Mouse (Mus musculus): ENCODE measurements around the gene Inf2. TPM values are rescaled to one million over a fixed set of nuclear protein-coding genes. Genes with fewer than 3 reads are reported as not detected.

The Inf2 gene
- 4.8 and 7.0 TPM in 2 replicates for total RNA-seq (2017)

DNA sequence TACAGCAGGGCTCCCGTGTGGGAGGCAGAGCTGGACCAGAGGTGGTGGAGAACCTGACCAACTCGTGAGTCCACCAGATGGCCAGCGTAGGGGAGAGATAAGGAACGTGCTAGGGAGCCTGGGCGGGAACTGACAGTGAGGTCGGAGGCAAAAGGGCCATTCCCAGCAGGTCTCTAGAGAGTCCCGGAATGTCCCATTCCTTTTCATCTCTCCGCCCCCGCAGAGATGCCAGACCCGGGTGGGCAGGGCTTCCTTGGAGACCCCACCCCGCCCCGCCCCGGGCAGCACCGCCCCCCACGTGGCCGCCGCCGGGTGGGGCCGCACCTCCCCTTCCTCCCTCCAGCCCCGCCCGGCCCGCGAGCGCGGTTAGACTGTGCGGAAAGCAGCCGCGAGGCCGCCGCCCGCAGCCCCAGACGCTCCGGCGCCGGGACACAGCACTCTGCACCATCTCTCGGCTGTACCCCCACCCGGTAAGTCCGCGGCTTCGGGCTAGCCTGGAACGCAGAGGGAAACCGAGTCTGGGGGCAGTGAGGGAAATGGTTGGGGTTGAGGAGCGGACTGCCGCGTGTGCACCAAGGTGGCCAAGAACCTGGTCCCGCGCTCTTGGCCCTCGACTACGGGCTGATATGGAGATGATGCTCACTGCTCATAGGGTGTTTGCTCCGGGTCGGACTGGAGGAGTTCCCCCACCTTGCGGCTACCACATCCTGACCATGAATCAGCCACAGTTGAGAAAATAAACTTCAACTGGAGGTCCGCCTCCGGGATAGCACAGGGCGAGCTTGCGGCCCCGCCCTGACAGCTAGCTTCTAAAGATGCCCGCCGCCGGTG lies at the start of gene Inf2:
Gene Inf2, plus strand, starts transcription at position 359 of the 831 bp plus-strand sequence.
- ATAC-seq (replicated peaks; ENCODE audit: low read depth, poor library complexity, severe bottlenecking): peak; percentile 55

DNA sequence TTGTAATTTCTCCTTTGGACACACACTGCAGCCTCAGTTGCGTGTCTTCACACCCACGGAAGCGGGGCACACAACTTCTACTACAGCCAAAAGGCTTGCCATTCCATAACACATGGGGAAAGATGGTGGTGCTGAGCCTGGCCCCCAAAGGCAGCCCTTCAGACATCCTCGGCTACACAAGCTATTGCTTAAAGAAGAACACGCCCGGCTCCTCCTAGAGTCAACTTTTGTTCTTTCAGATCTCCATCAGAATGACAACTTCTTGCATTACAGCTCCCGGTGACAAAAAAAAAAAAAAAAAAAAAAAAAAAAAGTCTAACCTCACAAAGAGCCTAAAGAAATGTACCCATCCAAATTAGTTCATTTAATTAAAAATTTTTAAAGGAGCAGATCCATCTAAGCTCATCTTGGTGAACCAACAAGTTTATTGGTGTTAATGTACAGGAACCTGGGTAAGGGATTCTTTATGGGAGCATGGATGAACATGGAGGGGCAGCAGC lies 49.1 kb upstream of the Inf2 start:
- ATAC-seq (replicated peaks; ENCODE audit: low read depth, poor library complexity, severe bottlenecking): no peak

DNA sequence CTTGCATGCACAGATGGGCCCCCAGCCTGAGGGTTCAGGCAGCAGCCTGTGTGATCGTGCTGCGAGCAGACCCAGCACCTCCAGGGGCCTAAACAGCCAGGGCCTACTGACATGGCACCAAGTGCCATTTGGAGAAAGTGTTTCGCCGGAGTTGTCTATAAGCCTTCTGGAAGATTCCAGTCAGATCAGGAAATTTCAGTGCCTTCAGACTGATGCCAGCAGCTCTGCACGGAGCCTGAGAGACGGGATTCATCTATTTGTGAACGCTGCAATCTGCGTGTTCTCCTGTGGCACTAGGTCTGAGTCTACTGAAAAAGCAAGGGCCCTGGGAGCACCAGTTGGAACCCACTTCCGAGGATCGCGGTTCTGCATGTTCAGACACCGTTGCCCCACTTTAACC lies 48.3 kb upstream of the Inf2 start:
- ATAC-seq (replicated peaks; ENCODE audit: low read depth, poor library complexity, severe bottlenecking): no peak

DNA sequence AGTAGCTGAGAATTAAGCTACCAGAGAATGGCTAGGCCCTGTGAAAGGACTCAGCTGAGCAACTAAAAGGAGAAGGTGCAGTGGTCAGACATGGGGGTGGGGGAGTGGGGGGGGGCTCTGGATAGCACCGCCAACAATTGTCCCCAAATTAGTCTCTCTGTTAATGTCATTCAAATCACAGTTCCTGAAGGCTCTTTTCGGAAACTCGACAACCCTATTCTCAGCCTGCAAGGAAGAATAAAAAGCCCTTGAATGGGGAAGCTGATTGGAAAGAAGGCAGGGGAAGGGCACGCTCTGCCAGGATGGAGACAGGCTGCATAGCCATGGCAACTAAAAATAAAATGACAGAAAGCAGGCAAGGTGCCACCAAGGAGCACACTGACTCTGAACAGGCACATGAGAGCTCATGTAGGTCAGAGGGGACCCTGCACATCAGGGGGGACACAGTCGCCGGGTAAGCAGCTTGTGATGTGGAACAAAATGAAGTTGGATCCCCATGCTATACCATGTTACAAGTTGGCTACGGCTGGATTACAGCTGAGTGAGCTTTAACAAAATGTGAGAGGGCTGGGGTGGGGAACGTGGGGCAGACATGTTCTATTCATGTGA lies 47.0 kb upstream of the Inf2 start:
- no peak for ATAC-seq (replicated peaks; ENCODE audit: low read depth, poor library complexity, severe bottlenecking)

DNA sequence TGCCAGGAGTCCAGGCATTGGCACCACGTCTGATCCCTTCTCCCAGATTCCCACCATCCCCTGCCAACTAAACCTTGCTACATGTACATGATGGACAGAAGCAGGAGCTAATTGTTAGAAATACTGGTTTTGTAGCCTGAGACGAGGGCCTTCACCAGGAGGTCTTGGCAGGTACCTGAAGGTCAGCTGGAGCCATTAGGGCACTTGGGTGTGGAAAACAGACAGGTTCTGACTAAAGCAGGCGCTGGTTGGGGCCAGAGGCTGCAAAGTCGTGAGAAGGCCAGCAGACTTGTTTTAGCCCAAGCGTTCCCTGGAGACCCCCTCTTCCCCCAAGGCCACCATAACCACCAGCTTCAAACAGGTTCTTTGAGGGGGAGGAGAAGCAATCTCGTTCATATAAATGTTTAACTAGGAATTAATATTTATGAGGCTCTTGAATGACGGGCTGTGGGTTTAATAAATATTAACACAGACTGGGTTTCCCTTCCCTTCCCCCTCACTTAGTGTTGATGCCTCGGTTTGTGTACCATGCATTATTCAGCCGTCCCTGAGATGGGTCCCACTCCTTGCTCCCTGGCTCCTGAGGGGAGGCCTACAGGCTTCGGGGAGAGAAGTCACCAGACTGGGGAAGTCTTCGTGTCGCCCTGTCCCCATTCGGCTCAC lies 46.2 kb upstream of the Inf2 start:
- no peak for ATAC-seq (replicated peaks; ENCODE audit: low read depth, poor library complexity, severe bottlenecking)

DNA sequence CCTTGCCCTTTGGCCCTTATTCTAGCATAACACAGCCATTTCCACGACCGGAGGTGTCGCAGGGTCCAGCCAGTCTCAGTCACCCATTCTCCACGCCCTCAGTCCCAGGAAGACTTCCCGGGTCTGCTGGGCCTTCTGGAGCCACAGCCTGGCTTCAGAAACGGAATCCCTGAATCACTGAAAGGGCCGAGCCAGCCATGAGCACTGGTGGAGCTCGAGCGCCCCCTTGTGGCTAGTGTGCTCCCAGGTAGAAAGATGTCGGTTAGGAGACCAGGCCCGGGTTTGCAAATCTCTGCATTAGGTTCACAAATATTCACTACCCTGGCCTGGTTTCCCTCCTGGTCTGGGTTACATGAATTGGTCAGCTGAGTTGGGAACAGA lies 45.7 kb upstream of the Inf2 start:
- peak; percentile 93 for ATAC-seq (replicated peaks; ENCODE audit: low read depth, poor library complexity, severe bottlenecking)

DNA sequence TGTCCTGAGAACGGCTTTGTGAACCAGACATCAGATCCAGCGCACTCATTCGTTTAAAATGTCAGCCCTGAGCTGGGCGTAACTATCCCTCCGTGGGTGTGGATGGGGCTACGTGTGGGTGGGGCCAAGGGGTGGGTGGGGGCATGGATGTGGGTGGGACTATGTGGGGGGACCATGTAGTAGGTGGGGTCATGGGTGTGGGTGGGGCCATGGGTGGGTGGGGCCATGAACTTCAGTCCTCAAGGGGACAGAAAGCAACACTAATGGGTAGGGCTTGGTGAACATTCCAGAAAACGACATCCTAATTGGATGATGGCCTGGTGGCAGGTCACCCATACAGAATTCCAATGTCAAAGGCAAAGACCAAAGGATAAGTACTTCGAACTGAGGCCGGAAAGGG lies 44.6 kb upstream of the Inf2 start:
- no peak for ATAC-seq (replicated peaks; ENCODE audit: low read depth, poor library complexity, severe bottlenecking)

DNA sequence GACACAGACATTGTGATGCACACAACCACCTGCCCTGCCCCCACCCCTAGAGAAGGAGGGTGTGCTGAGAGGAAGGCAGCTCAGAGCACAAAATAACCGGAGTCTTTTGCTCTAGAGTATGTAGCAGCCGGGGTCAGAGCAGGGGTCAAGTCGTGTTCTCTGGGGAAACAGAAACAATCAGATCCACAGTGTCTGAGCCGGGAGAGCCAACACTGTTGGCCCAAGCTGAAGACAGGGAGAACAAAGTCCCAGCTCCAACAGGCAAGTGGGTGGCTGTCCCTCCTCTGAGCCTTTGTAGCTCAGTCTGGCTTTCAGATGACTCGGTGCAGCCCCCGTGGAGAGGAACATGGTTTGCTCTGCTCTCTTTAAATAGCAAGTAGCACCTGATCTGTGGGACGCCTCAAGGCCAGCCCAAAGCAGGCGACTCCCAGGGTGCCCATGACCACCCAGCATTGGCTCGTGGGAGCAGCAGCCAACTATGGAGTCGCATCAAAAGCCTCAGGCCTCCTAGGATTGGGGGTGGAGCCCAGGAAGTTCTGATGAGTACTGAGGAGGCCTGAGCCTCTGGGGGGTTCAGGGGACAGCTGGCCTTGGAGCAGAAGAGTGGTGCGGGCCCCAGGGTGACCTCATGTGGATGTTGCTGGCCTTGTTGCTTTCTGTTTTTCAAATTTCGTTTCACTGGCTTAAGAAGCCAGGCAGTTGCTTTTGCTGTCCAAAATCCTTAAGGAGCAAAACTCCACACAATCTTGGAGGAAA lies 43.5 kb upstream of the Inf2 start:
- ATAC-seq (replicated peaks; ENCODE audit: low read depth, poor library complexity, severe bottlenecking): no peak

DNA sequence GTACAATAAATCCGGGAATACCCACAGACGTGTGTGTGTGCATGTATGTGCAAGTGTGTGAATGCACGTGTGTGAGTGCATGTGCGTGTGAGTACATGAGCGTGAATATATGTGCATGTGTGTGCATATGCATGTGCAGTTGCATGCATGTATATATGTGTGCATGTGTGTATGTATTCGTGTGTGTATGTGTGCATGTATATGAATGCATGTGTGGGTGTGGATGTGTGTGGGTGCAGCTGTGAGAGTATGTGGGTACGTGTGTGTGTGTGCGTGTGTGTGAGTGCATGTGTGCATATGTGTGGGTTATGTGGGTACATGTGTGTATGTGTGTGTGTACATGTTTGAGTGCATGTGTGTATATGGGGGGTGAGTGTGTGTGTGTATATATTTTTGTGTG lies 42.5 kb upstream of the Inf2 start:
- ATAC-seq (replicated peaks; ENCODE audit: low read depth, poor library complexity, severe bottlenecking): no peak

DNA sequence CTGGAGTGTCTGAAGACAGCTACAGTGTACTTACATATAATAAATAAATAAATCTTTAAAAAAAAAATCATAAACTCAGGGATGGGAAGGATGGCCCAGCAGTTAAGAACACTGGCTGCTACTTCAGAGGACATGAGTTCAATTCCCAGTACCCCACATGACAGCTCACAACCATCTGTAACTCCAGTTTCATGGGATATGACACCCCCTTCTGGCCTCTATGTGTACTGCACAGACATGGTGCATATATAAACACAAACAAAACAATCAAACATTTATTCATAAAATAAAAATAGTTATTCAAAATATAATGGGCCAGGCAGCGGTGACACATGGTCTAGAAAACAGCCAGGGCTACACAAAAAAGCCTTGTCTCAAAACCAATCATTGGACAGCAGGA lies 39.3 kb upstream of the Inf2 start:
- no peak for ATAC-seq (replicated peaks; ENCODE audit: low read depth, poor library complexity, severe bottlenecking)

DNA sequence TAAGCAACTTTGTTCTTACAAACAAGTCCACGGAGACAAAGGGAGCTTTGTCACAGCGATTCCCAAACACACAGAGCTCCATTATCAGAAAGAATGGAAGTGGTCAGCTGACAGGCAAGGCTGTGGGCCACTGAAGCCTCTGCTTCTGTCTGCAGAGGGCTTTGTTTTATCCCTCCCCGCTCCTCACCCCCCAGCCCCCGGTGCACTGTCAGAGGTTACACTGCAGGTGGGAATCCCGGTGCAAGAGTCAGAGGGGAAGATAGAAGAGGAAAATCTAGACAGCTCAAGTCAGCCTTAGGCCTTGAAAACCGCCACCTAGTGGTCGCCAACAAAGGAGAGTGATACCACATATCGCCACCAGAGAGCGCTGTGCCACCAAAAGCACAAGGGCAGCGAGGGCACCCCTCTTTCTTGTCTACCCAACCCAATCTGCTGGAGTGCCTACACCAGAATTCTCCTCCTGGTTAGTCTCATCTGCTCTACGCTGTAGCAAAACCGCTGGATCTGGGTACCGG lies 36.7 kb upstream of the Inf2 start:
- peak; percentile 97 for ATAC-seq (replicated peaks; ENCODE audit: low read depth, poor library complexity, severe bottlenecking)

DNA sequence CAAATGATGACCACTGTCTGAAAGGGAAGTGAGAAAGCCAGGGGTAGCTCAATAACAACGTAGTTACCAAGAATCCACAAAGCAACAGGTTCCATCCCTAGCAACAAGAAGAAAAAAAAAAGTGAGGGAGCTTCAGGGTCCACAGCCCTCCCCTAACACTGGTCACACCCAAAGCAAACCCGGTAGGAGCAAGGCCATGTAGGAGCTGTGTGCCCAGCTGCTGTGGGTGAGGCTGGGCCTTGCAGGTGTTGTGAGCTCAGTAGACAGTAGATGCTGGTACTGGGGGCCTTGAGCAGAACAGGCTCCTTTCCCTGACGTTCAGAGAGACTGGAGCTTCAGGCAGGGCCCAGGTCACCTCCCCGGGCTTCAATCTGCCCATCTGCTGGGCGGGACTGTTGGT lies 36.1 kb upstream of the Inf2 start:
- ATAC-seq (replicated peaks; ENCODE audit: low read depth, poor library complexity, severe bottlenecking): peak; percentile 7; the same call in 1 of the 2 replicates

DNA sequence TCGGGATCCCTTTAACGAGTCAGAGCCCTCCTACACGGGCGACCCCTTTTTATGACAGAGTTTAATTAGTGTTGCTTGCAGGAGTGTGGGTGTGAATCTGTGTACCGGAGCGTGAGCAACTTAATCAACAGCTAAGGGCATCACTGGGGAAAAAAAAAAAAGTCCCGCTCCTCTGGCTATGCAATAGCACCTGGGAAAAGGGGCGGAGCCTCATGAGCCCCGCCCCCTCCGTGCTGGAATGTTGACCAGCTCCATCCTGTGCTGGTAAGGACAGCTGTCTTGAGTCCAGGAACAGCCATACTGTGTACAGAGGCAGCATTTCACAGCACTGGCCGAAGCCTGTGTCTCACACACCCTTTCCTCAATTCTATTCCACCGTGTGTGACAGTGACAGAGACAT lies 33.7 kb upstream of the Inf2 start:
- no peak for ATAC-seq (replicated peaks; ENCODE audit: low read depth, poor library complexity, severe bottlenecking)

DNA sequence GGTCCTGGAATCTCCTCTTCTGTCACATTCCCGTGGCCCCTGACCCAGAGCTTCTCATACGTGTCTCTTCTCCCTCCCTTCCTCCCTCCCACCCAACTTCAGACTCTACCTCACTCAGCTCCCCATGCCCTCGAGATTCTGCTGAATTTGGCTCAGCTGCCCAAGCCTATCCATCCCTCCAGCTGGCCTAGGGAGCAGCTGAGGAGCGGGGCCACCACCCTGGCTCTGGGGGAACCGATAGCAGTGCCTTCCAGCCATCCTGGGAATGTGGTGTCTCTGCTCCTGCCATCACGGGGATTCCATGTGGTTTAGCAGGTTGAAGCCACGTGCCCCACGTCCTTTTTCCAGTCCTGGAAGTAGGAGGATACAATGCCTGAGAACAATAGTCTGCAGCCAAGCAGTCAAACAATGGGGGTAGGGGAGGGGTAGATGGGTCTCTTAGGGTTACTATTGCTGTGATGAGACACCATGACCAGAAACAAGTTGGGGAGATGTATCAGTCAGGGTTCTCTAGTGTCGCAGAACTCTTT lies 32.0 kb upstream of the Inf2 start:
- no peak for ATAC-seq (replicated peaks; ENCODE audit: low read depth, poor library complexity, severe bottlenecking)

DNA sequence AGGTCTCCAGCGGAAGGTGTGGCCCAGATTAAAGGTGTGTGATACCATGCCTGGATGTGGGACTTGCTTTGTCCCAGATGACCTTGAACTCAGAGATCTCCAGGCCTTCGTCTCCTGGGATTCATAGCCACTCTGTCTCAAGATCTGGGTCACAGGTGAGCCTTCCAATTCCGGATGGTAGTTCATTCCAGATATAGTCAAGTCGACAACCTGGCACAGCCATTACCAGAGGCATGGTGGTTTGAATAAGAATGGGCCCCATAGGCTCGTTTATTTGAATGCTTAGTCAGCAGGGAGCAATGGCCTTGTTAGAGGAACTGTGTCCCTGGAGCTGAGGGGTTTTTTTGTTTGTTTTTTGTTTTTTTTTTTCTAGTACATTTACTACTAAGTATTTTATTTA lies 31.4 kb upstream of the Inf2 start:
- ATAC-seq (replicated peaks; ENCODE audit: low read depth, poor library complexity, severe bottlenecking): no peak

DNA sequence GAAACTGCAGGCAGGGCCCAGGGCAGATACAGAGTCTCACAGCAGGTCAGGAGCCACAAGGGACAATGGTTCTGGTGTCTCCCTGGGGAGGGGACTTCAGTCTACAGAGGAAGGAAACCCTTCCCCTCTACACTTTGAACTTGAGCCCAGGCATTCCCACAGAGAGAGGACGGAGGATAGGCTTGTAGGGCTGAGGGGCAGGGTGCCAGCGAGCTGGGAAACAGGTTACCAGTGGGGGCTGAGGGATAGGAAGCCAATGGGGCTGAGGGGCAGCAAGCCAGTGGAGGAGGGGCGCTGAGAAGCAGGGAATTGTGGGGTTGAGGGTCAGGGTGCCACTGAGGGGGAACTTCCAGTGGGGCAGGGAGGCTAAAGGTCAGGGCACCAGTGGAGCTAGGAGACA lies 29.4 kb upstream of the Inf2 start:
- no peak for ATAC-seq (replicated peaks; ENCODE audit: low read depth, poor library complexity, severe bottlenecking)

DNA sequence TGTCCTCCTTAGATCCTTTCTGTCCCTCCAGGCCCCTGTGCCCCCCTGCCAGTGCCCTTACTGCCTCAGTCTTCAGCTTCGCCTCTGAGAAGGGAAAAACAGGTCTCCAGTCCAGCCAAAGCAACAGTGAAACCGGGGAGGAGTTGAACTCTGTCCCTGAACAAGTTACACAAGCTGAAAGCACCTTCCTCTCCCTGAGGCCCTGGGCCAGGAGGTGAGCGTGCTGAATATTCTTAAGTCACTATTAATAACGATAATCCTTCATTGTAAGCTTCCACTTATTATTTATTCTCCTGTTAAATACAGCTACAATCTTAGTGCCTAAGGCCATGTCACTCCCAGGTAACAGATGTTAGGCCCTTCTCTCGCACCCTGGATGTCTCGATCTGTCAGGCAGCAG lies 28.9 kb upstream of the Inf2 start:
- no peak for ATAC-seq (replicated peaks; ENCODE audit: low read depth, poor library complexity, severe bottlenecking)

DNA sequence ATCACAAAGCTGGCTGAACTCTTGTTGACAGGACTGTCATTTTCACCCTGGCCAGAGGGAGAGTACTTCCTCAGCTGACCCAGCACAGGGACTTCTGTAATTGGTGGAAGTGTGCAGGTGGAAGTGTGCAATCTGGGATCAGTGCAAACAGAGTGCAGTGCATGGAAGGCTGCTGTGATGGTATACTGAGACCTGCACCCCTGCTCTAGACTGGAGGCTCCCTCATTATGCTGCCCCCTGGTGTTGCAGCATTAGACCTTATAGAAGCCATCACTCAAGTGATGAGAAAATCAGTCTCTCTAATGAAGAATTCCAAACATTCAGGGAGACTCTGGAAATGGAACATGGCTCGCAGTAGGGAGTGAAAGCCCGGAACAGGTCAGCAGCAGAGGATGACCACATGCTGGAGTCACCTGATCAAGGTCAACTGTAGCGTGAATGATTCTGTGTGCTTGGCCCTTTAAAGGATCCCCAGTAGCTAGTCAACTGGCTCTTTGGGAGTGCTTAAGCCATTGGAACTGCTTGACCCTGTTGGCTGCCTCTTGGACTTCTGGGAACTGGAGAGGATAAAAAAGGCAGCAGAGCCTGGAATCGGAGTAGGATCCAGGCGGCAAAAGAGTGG lies 28.3 kb upstream of the Inf2 start:
- peak; percentile 60; the same call in 1 of the 2 replicates for ATAC-seq (replicated peaks; ENCODE audit: low read depth, poor library complexity, severe bottlenecking)

DNA sequence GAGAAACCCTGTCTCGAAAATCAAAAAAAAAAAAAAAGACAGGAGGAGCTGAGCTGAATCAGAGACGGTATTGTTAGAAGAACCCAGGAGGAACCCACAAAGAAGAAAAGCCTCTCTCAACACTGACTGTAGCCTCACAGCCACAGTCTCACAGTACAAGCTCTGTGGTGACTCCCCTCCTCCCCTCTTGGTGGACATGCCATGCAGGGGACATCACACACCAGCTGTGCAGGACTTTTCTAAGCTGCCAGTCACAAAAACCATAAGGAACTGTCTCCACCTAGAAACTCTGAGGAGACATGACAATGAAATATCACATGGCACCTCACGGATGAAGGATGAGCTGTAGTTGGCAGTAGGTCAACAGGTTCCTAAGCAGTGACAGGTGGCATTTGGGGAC lies 27.4 kb upstream of the Inf2 start:
- ATAC-seq (replicated peaks; ENCODE audit: low read depth, poor library complexity, severe bottlenecking): no peak

DNA sequence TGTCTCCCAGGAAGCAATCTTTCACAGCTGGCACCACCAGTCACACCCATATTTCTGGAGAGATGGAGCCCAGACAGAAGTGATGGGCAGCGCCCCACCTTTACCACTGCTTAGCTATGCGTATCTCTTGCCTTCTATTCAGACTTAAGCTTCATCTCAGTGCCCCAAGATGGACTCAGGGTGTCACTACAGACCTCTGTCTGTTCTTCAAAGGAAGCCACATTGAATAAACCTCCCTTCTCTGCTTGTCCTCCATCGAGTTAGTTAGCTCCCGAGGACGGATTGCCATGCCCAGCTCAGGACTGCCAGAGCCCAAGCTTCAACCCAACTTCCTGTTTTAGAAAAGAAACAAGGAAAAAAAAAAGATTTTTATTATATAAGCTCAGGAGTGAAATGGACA lies 26.1 kb upstream of the Inf2 start:
- peak; percentile 42; the same call in 1 of the 2 replicates for ATAC-seq (replicated peaks; ENCODE audit: low read depth, poor library complexity, severe bottlenecking)

All from common myeloid progenitor, adult 5-6 weeks (primary cell).